Mouse (Mus musculus) heart, adult 8-10 months (tissue): ENCODE results near the gene Ppp1r13b. TPM values are rescaled to one million over a fixed set of nuclear protein-coding genes. Genes with fewer than 3 reads are reported as not detected.
A peak's percentile ranks its signal among the peaks of the same experiment; 100 is the strongest.

Experiments used
- DNase-seq: peaks from one replicate; pipeline ENCODE4 v3.0.0; 2022; ENCODE audit warnings: low spot score
- total RNA-seq, 4 experiments: library from RNA; stranded (reverse); gene quantifications; 2 replicates each; pipeline ENCODE4 v1.2.4; 2022

Ppp1r13b gene
- total RNA-seq, 4 experiments from 2014 or later, result 16.7 to 20.8 (median 18.6) TPM

DNA sequence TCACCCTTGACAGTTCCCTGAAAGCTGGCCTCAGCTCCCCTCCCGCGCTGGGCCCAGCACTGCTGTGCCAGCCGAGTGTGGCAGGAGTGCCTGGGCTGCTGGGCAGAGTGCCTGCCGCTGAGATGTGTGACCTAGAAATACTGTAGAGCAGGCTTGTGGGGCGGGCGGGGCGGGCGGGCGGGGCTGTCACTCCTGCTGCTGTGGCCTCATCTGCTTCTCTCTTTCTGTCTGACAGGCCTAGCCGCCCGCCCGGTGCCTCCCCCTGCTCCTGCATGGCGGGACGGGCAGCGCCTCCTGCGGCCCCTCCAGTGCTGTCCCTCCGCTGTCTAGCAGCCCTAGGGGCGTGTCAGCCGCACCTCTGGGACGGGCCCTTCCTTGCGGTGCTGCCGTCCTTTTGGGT is 113.8 kb downstream of the Ppp1r13b start:
- DNase-seq, result peak; percentile 52

GRCm38 (mm10) chr12:111791474-111792104 is 116.3 kb downstream of the Ppp1r13b start:
- DNase-seq, result no peak

- DNase-seq, result no peak
Measured at GRCm38 (mm10) chr12:111790631-111791030, 117.3 kb downstream of the Ppp1r13b start.

- no peak for DNase-seq
Measured at GRCm38 (mm10) chr12:111790090-111790489, 117.8 kb downstream of the Ppp1r13b start.

DNA sequence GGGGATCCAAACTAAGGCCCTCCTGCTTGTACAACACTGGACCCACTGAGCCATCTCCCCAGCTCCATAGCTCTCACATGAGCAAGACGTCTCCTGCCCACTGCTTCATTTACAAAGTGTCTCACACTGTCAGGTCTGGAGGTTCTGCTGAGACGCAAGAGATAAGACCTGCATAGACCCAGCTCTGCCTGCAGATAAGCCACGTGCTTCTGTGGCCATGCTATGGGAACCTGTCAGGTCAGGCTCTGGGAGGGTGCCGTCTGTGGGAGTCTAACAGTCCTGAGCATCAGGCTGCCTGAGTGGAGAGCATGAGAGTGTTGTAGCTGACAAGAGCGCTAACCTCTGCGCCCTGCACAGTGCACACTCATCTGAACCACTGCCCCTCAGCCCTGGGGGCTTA is 120.9 kb downstream of the Ppp1r13b start:
- DNase-seq, result no peak

- DNase-seq, result no peak
Measured at GRCm38 (mm10) chr12:111785174-111785573, 122.7 kb downstream of the Ppp1r13b start.

DNA sequence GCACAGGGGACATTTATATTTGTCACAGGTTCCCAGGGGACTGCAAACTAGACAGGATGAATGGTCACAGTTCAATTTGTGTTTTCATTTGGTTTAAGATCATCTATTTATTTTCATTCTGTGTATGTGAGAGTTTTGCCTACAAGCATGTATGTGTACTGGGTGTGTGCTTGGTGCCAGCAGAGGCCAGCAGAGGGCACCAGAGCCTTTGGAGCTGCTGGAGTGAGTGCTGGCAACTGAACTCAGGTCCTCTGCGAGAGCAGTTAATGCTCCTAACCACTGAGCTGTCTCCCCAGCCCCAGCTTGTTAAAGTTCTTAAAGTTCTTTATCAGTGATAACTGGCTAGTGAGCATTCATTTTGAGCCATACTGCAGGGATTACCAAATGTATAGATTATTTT is 128.4 kb downstream of the Ppp1r13b start:
- no peak for DNase-seq

Other genes with a start within 250 kb of the Ppp1r13b start
- gene Ckb, start 235.8 kb downstream of the Ppp1r13b start, total RNA-seq, result 10 to 100 TPM; 57.4 to 70.8 (median 63.8) TPM
- gene Trmt61a, start 230.0 kb downstream of the Ppp1r13b start, total RNA-seq, result 1 to 10 TPM; 4.0 to 5.9 (median 4.9) TPM
- 10 to 100 TPM; 18.9 to 20.1 (median 19.6) TPM for gene Bag5, start 194.9 kb downstream of the Ppp1r13b start, total RNA-seq
- gene Apopt1, start 194.8 kb downstream of the Ppp1r13b start, total RNA-seq, result 10 to 100 TPM; 33.7 to 37.7 (median 35.0) TPM
- gene Klc1, start 149.3 kb downstream of the Ppp1r13b start, total RNA-seq, result 10 to 100 TPM; 73.6 to 90.4 (median 83.5) TPM
- gene Xrcc3, start 94.2 kb downstream of the Ppp1r13b start, total RNA-seq, result 1 to 10 TPM in 1 of 4 experiments, under 1 TPM in 3; 0.54 to 1.1 (median 0.77) TPM
- 10 to 100 TPM; 57.5 to 90.1 (median 67.6) TPM for gene Zfyve21, start 93.9 kb downstream of the Ppp1r13b start, total RNA-seq
- gene Atp5mpl, start 58.9 kb upstream of the Ppp1r13b start, total RNA-seq, result 1,000 to 10,000 TPM; 1,302 to 1,352 (median 1,330) TPM
- under 1 TPM; 0.05 to 0.50 (median 0.29) TPM for gene Tdrd9, start 63.4 kb upstream of the Ppp1r13b start, total RNA-seq
- gene Rd3l, start 73.2 kb upstream of the Ppp1r13b start, total RNA-seq, result under 1 TPM; 0.29 to 0.41 (median 0.33) TPM
- gene Aspg, start 198.6 kb upstream of the Ppp1r13b start, total RNA-seq, result under 1 TPM in 2 of 4 experiments, not detected in 2; 0.44 to 0.62 TPM
- gene Kif26a, start 238.1 kb upstream of the Ppp1r13b start, total RNA-seq, result 10 to 100 TPM in 3 of 4 experiments, 1 to 10 TPM in 1; 9.2 to 13.4 (median 12.3) TPM